Mouse (Mus musculus): ENCODE results near the gene Pard3b. TPM values are rescaled to one million over a fixed set of nuclear protein-coding genes. Genes with fewer than 3 reads are reported as not detected.

Pard3b gene
- total RNA-seq, 2 experiments from 2014 or later, result 1.4 to 2.0 TPM

DNA sequence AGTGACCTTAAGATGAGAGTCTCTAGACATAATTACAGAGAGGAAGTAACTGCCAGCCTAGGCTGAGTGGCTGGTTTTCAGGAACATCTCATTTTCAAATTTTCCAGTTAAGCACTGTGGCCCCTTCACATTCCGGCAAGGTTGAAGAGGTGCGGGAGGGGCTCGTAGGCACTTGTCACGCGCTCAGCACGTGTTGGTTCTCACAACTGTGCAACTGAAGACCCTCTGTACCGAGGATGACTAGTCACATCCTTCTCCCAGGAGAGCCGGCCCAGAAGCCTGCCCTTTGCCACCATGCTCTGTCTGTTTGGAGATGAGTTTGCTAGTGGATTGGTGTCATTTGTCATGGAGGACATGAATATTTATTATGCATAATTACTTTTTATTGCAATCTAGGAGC is 558.9 kb downstream of the Pard3b start:
- ATAC-seq (replicated peaks; ENCODE audit: low FRiP score, low TSS enrichment, poor library complexity, severe bottlenecking), result no peak

DNA sequence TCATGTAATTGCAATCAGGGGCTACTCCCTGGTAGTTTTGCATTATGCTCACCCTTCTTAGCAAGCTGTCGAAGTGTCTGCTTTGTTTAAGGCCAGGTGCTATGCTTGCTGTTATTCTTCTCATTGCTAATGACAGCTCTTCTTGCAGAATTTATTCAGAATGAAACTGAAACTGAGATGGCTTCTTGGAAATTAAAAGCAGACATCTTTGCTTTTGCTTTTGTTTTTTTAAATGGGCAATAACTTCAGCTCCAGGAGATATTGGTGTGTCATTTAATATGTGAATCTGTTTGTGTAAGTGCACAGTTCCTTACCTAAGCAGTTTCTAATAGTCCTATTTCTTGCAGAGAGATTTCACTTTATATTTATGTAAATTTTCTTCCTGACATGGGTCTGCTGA is 562.3 kb downstream of the Pard3b start:
- ATAC-seq (replicated peaks; ENCODE audit: low FRiP score, low TSS enrichment, poor library complexity, severe bottlenecking), result no peak

DNA sequence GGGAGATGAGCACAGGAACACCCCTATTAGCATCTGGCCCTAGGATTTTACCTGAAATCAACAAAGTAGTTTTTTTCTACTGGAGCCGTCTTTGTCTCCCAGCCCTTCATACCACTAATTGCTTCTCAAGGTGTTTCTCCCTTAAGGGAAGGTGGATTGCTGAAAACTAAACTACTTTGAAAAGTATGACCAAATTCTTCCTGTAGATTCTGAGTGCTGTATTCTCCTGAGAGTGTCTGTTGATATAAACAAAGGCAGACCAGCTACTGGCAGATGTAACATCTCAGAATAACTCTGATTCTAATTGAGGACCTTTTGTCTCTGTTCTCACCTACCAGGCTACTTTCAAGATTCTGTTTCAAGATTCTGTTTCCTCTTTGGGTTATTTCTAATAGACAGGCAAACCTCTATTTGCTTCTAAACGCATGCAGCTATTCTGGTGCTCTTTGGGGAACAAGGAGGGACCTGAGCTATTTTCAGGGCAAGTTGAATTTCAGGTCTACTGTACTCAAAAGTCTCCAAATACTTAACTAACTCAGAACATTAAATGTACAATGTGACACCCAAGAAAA is 563.1 kb downstream of the Pard3b start:
- ATAC-seq (replicated peaks; ENCODE audit: low FRiP score, low TSS enrichment, poor library complexity, severe bottlenecking), result no peak

DNA sequence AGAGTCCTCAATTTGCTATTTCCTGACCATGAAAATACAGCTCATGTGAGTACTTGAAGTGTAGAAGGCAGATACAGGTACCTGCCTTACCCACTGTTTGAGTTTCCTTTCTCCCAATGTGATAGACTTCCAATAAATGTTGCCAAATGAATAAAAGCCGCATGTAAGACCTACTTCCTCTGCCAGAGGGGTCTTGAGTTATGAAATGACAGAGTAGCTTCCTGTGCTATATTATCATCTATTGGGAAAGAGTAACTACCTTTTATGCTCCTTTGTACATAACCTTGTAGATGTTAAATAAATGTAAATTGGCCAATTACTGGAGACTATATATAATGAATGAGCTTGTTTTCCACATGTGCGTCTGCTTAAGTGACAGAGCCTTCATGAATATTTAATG is 574.7 kb downstream of the Pard3b start:
- ATAC-seq (replicated peaks; ENCODE audit: low FRiP score, low TSS enrichment, poor library complexity, severe bottlenecking), result no peak

DNA sequence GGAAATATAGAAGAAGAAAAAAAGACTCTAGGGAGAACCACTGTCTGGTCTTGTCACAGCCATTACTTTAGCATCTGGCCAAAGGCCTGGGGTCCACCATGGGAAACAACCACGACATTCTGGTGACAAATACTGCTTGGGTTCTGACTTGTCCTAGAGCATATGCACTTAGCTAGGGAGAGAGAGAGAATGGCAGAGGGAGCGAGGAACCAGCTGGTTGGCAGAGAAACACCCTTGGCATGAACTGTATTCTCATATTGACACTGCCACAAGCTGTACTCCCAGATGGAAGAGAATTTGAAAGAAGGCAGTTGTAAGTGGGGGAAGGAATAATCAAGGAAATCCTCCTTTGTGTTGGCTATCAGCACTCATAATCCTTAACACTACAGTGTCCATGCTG is 577.2 kb downstream of the Pard3b start:
- no peak for ATAC-seq (replicated peaks; ENCODE audit: low FRiP score, low TSS enrichment, poor library complexity, severe bottlenecking)

DNA sequence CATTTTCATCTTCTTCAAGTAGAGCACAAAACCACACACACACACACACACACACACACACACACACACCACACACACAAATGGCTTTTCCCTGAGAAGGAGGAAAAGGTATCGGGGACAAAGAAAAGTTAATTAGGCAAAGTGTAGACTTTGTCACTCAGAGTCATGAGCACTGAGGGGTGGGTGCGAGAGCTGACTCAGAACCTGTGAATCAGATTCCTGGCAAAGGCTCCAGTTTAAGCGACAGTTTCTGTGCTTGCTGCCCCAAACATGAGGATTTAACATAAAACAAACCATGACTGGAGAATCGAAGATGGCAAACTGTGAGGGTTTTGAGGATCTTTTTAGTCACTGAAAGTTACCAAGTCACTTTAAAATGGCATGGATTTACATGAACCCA is 577.9 kb downstream of the Pard3b start:
- ATAC-seq (replicated peaks; ENCODE audit: low FRiP score, low TSS enrichment, poor library complexity, severe bottlenecking), result no peak

DNA sequence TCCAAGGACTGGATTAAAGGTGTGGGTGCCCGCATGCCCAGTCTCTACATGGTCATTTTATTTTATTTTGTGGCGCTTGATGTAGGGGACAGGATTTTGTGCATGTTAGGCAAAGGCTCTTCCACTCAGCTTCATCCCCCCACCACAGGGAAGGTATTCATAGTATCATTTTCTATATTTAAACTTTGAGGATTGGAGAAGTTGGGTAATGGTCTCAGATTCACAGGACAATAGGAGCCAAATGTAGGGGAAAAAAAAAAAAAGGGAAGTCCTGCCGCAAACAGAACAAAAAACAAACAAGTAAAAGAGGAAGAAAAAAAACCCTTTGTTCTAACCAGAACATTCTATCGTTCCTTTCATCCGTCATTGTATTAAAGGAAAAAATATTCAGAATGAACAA is 590.5 kb downstream of the Pard3b start:
- ATAC-seq (replicated peaks; ENCODE audit: low FRiP score, low TSS enrichment, poor library complexity, severe bottlenecking), result no peak

DNA sequence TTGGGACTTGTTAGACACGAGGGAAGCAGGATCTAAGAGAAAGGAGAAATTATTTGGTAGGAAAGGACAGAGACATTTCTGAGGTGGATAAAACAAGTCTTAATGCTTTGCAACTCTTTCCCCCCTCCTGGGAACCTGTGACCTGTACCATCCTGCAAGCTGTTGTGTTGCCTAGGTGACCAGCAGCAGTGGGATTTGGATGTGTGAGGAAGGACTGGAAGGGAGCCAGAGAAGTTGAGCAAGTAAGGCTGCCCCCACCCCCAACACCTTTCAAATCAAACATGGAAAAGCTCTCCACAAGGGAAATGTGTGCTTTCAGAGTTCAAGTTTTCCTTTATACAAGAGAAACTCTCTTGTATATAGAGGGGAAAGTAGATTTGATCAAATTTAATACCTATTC is 595.4 kb downstream of the Pard3b start:
- ATAC-seq (replicated peaks; ENCODE audit: low FRiP score, low TSS enrichment, poor library complexity, severe bottlenecking), result no peak

DNA sequence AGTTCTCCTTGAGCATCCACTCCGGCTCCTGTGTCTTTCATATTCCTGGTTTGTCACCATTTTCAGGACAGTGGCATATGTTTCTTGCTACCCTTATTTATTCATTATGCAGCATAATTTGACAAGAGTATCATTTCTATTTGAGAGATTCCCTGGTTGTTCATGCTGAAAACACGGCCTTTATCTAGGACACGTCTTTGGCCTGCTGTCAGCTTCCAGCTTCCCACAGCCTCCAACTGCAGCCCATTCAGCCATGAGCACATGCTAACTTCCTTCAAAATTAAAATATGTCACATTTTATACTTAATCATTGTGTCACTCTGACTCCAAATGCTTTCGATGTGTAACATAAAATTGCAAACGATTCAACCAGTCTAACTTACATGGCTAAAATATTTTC is 596.5 kb downstream of the Pard3b start:
- ATAC-seq (replicated peaks; ENCODE audit: low FRiP score, low TSS enrichment, poor library complexity, severe bottlenecking), result no peak

DNA sequence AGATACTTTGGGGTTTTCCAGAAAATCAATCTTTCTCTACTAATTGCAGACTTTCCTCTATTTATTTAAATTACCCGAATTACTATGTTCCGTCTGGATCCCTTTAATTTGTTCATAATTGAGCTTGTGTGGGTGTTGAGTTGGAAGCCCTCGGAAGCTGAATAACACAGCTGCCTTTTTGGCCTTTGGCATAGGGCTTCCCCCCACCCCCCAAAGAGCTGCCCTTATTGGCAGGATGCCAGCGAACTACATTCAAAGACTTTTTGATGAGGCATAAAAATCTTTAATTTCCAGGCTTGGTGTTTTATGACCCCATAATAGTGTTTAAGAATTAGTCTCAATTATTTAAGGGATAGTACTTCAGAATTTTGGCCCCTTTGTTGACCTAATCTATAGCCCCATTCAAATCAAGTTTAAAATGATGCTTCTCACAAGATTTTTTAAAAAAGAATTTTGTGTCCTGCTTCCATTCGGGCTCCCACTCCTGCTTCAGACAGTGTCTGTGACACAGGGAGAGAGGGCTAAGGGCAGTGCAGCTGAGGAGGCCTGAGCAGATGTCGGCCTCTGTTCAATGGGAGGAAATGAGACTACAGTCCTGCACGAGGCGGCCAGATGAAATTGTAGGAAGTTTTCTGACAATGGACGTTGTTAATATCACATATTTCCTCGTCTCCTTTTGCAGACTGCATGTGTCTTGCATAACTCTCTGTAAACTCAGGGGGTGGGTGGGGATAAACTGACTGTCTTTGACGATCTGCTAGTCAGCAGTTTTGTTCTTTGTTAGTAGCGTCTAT is 605.8 kb downstream of the Pard3b start:
- ATAC-seq (replicated peaks; ENCODE audit: low FRiP score, low TSS enrichment, poor library complexity, severe bottlenecking), result no peak

DNA sequence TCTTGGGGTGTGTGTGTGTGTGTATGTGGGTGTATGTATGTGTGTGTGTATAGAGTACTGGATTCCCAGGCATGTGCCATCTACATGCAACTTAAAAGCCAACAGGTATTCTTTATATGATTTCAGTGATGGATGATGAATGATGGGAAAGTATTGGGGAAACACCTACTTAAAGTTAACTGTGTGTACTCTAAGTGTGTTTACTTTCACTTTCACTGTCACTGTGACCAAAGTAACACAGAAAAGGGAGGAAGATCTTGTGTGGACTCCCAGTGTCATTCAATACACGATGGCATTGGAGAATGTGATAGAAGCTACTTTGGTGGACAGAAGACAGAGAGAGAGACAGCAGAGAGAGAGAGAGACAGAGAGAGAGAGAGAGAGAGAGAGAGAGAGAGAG is 613.8 kb downstream of the Pard3b start:
- no peak for ATAC-seq (replicated peaks; ENCODE audit: low FRiP score, low TSS enrichment, poor library complexity, severe bottlenecking)

DNA sequence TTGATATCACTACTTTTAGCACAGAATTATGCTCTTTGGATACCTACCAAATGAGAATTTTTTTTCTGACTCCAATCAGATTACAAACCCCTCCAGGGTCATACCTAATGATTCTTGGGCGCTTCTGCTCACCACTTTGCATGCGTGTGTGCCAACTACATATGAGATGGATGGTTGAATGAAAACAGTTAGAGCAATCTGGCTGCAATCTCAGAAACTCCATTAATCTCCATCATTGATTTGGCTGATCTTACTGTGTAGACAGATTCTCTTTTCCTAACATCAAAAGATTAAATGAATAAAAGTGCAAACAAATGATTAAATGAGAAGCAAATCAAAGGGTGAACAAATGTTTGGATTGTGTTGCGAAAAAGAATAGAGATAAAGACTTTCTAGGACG is 615.7 kb downstream of the Pard3b start:
- no peak for ATAC-seq (replicated peaks; ENCODE audit: low FRiP score, low TSS enrichment, poor library complexity, severe bottlenecking)

DNA sequence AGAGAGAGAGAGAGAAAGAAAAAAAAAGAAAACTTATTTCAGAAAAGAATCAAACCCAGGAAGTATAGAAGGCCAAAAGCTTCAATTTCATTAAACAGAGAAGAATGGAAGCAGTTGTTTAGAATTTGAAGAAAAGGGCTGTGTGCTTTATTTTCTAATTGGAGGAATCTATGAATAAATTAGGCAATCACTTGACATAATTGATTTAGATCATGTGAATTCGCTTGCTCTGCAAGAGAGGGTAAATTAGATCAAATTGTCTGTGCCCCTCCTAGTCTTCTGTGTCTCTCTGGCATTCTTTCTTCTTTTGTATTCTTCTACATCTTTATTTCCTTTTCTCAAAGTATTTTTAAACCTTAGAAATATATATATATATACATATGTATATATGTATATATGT is 616.3 kb downstream of the Pard3b start:
- ATAC-seq (replicated peaks; ENCODE audit: low FRiP score, low TSS enrichment, poor library complexity, severe bottlenecking), result no peak

DNA sequence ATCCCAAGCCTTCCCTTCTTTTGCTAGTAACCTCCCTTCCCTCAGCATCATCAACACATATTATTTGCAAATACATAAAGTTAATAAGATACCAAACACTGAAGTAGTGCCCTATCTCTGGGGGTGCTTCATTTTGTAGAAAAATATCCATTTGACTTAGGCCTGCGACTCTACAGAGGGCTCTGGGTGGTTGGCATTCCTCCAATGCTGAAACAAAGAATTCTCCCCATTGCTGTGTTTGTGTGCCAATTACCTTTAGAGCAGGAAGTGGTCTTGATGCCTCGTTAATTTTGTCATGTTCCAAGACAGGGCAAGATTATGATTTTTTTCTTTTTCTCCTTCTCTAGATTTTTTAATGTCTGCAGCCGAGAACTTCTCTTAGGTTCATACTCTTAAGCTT is 637.8 kb downstream of the Pard3b start:
- ATAC-seq (replicated peaks; ENCODE audit: low FRiP score, low TSS enrichment, poor library complexity, severe bottlenecking), result no peak

DNA sequence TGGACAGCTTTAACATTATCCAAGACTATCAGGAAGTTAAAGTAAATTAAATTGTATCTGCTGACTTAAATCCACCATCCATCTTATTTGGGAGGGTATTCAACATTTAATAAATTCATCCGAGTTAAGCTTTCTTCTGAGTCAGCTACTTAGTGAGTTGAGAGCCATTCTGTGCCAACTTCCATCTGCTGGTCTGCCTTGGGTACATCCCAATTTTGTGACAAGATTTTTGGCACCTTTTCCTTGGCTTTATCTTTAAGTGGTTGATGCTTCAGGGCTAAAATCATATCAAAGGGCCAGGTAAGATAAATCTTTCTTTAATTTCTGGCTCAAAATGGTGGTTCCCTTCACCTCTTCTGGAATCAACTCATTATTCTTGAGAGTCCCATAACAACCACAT is 640.0 kb downstream of the Pard3b start:
- ATAC-seq (replicated peaks; ENCODE audit: low FRiP score, low TSS enrichment, poor library complexity, severe bottlenecking), result no peak

DNA sequence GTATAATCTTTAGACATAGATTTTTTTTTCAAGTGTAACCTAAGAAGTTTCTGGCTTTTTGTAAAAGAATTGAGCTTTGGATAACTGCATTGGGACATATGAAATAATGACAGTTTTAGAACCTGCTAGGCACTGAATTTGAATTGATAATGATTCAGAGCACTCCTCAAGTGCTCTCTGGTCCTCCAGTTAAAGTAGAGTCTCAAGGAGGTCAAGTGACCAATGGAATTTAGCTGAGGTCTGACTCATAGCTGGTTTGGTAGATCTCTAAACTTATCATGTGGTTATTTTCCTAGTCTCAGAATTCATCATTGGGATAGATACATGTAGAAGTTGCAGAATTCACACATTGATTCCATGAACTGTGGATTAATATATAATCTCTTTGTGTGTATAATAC is 642.0 kb downstream of the Pard3b start:
- no peak for ATAC-seq (replicated peaks; ENCODE audit: low FRiP score, low TSS enrichment, poor library complexity, severe bottlenecking)

DNA sequence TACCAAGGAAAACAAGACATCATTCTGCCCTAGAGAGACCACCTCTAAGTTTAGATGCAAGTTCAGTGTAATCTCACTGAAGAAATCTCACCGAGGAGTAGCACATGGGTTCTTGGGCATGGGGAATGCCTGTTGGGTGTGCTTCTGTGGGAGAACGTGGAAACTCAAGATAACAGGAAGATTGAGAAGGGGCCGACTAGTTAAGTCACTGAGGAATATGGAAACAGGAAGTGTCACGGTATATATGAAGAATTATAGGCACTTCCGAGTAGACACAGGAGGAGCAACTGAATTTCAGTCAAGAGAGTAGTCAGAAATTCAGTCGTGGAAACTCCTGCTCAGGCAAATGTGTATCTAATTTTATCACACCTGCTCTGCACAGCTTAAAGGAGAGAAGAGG is 644.2 kb downstream of the Pard3b start:
- no peak for ATAC-seq (replicated peaks; ENCODE audit: low FRiP score, low TSS enrichment, poor library complexity, severe bottlenecking)

DNA sequence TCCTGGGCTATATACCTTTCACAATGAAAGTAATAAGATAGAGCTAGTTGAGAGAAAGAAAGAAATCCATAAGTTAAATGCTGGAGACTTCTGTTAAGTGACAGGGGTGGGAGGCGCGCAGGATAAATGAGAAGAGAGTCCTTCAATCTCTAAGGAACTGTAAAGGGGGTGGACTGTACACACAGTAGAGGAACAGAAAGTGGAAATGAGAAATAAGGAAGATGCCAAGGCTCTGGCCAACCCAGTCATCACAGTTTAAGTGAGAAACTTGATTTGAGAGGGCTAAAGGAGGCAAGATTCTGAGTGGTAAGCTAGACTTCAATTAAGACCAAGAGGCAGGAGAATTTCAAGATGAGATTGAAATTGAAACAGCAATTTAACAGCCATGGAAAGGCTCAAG is 645.0 kb downstream of the Pard3b start:
- ATAC-seq (replicated peaks; ENCODE audit: low FRiP score, low TSS enrichment, poor library complexity, severe bottlenecking), result no peak

DNA sequence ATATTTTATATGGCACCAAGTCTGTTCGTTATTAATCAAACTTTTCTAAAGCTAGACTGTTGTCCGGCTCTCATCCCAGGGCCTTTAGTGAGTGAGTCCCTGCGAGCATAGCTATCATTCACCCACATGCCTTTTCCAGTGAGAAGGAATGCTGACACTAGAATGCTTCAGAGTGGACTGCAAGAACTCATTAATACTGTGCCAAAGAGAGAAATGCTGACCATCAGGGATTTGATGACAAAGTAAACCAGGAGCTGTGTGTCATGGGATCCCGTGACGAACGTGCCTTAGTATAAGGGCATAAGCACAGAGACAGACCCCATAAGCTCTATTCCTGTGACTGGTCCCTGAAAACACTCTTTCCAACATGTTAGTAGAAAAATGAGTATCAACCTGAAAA is 670.8 kb downstream of the Pard3b start:
- ATAC-seq (replicated peaks; ENCODE audit: low FRiP score, low TSS enrichment, poor library complexity, severe bottlenecking), result no peak

DNA sequence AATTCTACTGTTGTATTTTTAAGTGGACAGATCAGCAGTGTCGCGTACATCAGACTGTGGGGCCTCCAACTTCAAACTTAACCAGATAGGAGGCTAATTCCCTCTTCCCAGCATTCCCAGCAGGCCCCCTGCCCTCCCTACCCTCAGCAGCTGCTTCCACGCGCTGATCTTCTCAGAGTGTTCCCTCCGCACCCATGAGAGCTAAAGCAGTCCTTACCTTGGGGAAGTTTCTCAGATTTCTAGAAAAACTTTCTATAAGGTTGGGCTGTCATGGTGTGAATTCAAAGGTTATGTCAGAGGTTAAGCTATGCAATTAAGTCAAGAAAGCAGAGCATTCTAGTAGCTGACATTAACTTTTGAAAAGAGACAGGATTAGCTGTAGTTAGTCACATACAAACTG is 686.6 kb downstream of the Pard3b start:
- ATAC-seq (replicated peaks; ENCODE audit: low FRiP score, low TSS enrichment, poor library complexity, severe bottlenecking), result no peak

DNA sequence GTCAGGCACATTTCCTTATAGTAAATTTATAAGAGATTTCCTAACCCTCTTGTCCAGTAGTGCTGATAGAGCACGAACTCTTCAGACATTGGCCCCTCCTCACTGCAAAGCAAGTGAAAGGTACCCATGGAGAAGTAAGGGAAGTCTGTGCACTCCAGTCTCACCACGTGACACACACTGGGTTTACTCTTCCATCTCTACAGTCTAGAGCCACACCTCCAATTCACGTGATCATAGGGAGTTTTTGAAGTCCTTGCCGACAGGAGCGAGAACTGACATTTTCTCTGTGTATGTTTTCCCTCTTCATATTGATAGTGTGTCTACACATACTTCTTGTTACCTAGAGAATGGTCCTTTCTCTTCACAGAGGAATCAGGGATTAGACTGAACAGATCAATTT is 689.1 kb downstream of the Pard3b start:
- ATAC-seq (replicated peaks; ENCODE audit: low FRiP score, low TSS enrichment, poor library complexity, severe bottlenecking), result no peak

DNA sequence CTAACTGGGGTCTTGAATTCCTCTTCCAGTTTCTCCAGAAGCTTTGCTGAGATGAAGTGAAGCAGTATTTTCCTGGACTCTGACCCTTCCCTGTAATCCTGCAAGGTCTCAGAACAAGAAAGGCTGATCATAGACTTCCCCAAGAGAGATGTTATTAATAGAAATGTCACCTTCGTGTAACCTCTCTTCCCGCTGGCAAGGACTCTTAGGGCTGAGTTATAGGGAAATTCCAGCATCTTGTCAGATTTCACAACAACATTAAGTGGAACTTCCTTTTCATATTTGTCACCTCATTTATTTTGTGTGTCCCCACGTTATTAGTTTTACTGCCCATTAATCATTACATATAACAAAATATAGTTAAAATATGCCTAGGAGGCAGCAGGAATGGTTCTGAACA is 690.2 kb downstream of the Pard3b start:
- ATAC-seq (replicated peaks; ENCODE audit: low FRiP score, low TSS enrichment, poor library complexity, severe bottlenecking), result no peak
